Mouse (Mus musculus) embryonic facial prominence, embryonic 10.5 days (tissue): ENCODE results near the gene Reg3d. TPM values are rescaled to one million over a fixed set of nuclear protein-coding genes. Genes with fewer than 3 reads are reported as not detected.

ENCODE experiments used
- polyA plus RNA-seq: library from polyadenylated mRNA; unstranded; fragments of >200 nt; fragmentation: Nextera tagmentation; extraction: Ambion mirVana; gene quantifications from 2 replicates; pipeline ENCODE4 v1.2.1, GENCODE M21; 2016

Gene Reg3d
- polyA plus RNA-seq, 1 experiment from 2014 or later, result not detected

Other genes with a start within 250 kb of the Reg3d start
- not detected in 2 replicates for gene Reg3b, start 8.2 kb downstream of the Reg3d start, polyA plus RNA-seq
- not detected in 2 replicates for gene Reg3a, start 1.8 kb upstream of the Reg3d start, polyA plus RNA-seq
- not detected in 2 replicates for gene Reg2, start 16.8 kb upstream of the Reg3d start, polyA plus RNA-seq
- gene Reg1, start 43.8 kb upstream of the Reg3d start, polyA plus RNA-seq, result not detected in 2 replicates
- gene Reg3g, start 90.0 kb upstream of the Reg3d start, polyA plus RNA-seq, result 0.15 TPM in 1 of 2 replicates, not detected in the other